Mouse (Mus musculus): Measurements from ENCODE around the gene Abcb11.

DNA sequence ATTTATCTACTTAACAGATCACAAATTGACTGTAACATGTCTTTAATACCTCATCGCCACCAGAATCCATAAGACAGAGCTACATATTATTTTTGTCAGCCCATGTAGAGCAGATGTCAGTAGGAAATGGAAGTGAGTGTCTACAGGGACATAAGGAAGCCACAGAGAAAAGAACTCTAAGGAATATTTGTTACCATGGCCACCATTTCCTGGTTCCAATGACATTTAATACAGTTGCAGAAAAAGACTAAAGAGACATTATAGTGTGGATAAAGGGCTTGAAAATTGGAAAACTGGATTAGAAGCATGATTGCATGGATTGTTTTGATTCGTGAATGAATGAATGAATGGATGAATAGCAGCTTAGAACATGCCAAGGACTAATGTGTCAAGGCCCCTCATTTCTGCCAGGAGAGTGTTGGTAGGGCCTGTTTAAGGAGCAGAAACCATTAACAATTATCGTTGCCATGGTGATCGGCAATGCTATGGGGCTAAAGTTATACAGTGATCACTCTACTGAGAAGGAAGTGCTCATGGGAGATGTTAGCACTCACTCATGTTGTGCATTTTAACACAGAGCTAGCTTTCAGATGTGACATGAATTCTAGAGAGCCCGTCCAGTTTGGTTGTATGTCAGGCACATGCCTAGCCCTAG lies 13.8 kb downstream of the Abcb11 start:
- TF ChIP-seq POLR2A (IDR thresholded peaks at IDR 0.05; ENCODE audit: insufficient read depth, low read depth, low read length), result no peak
- no peak for TF ChIP-seq CTCF (IDR thresholded peaks at IDR 0.05; ENCODE audit: insufficient read depth, low read depth, low read length)
